Mouse (Mus musculus): ENCODE data around the gene Chrna4.

GRCm38 (mm10) chr2:181038644-181039355, 4.5 kb downstream of the Chrna4 start:
- TF ChIP-seq POLR2A (IDR thresholded peaks at IDR 0.05; ENCODE audit: control insufficient read depth, low read depth, low read length) (no peak), CTCF (IDR thresholded peaks at IDR 0.05; ENCODE audit: control insufficient read depth, insufficient read depth, insufficient replicate concordance, low read depth, low read length) (no peak)

All from testis, adult 2 months (tissue).